Mouse (Mus musculus) limb, embryonic 15.5 days (tissue): ENCODE measurements at regions not wholly inside any gene's neighbourhood (a gene's known extent, or its start where the extent isn't known, plus 50 kb on each side); places are given as distances from the start of the nearest gene placed in this dataset.
A peak's percentile ranks its signal among the peaks of the same experiment; 100 is the strongest.

Experiments used
- ATAC-seq: fragments of 200-750 bp; cut with Nextera tagmentation; 2 replicates; pipeline ENCODE4 v1.8.0; 2017; ENCODE audit warnings: low read depth, moderate TSS enrichment; ENCODE audit not compliant: insufficient number of reproducible peaks, low FRiP score, low TSS enrichment
- H3K27ac ChIP-seq: fragments of 300-500 bp; sonication (generic); 2 replicates; pipeline ENCODE4 v1.5.1; 2015; ENCODE audit warnings: moderate library complexity, mild to moderate bottlenecking, inconsistent platforms
- H3K27me3 ChIP-seq: fragments of 300-500 bp; sonication (generic); 2 replicates; pipeline ENCODE4 v1.6.1; 2015; ENCODE audit warnings: inconsistent platforms
- H3K36me3 ChIP-seq: fragments of 300-500 bp; sonication (generic); 2 replicates; pipeline ENCODE4 v1.6.1; 2015; ENCODE audit warnings: inconsistent platforms
- H3K4me1 ChIP-seq: fragments of 300-500 bp; sonication (generic); 2 replicates; pipeline ENCODE4 v1.6.1; 2015; ENCODE audit warnings: inconsistent platforms
- H3K4me2 ChIP-seq: fragments of 300-500 bp; sonication (generic); 2 replicates; pipeline ENCODE4 v1.6.1; 2015; ENCODE audit warnings: mild to moderate bottlenecking, inconsistent platforms
- H3K4me3 ChIP-seq: fragments of 300-500 bp; sonication (generic); 2 replicates; pipeline ENCODE4 v1.5.1; 2015; ENCODE audit warnings: mild to moderate bottlenecking, inconsistent platforms
- H3K9ac ChIP-seq: fragments of 300-500 bp; sonication (generic); 2 replicates; pipeline ENCODE4 v1.6.1; 2015; ENCODE audit warnings: inconsistent platforms
- H3K9me3 ChIP-seq: fragments of 300-500 bp; sonication (generic); 2 replicates; pipeline ENCODE4 v1.6.1; 2016; ENCODE audit warnings: inconsistent platforms
- WGBS: fragments of 180-500 bp; shearing (Covaris S2); methylation state at CpG from one replicate; pipeline ENCODE4 v1.1.7; 2015; 5-methylcytosine and 5-hydroxymethylcytosine counted together

DNA sequence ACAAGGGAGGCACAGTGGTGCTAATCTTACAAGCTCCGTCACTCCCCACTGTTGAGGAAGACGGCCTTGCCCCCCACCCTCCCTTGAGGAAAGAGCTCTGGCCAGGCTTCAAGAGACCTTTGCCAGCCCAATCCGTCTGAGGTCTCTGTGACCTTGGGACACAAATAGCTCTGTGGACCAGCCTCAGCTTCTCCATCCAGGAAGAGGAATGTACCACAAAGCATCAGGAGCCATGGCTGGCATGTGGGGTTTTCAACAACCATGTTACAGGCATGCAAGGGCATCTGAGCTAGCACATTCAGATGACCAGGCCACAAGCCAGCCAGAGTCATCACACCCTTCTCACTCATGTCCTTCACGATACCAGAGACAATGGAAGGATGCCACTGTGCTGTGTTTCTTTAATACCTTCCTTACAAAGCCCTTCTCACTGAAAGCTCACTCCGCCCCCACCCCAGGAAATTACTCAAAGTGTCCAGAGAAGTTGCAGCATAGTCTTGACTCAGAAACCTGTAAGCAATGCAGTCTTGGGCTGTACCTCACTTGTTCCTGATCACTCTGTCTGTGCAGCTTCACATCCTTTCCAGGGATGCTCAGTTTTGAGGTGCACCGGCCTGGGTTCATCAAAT, 148.8 kb upstream of the Rreb1 start:
- H3K4me1 ChIP-seq: peaks cover 19% of the 10 kb centered on the region; the same call in 1 of the 2 replicates
- H3K9ac ChIP-seq: no peak overlapping the region
- 60% methylated on average over 6 of the region's 6 CpGs for WGBS
- H3K4me3 ChIP-seq: no peak overlapping the region
- no peak for ATAC-seq
- no peaks in the 10 kb centered on the region for H3K36me3 ChIP-seq
- no peaks in the 10 kb centered on the region for H3K9me3 ChIP-seq
- H3K27me3 ChIP-seq: no peaks in the 10 kb centered on the region
- H3K4me2 ChIP-seq: no peak overlapping the region
- H3K27ac ChIP-seq: peak overlapping the region; percentile 40; the same call in 1 of the 2 replicates

GRCm38 (mm10) chr13:37632835-37633440, 145.3 kb upstream of the Rreb1 start:
- Histone ChIP-seq H3K9ac (no peak overlapping the region), H3K27ac (no peak overlapping the region), H3K4me1 (peaks cover 18% of the 10 kb centered on the region; the same call in 1 of the 2 replicates), H3K9me3 (no peaks in the 10 kb centered on the region), H3K4me2 (no peak overlapping the region), H3K27me3 (no peaks in the 10 kb centered on the region), H3K36me3 (no peaks in the 10 kb centered on the region), H3K4me3 (no peak overlapping the region)
- WGBS: 86% methylated on average over 5 of the region's 5 CpGs
- ATAC-seq: no peak

DNA sequence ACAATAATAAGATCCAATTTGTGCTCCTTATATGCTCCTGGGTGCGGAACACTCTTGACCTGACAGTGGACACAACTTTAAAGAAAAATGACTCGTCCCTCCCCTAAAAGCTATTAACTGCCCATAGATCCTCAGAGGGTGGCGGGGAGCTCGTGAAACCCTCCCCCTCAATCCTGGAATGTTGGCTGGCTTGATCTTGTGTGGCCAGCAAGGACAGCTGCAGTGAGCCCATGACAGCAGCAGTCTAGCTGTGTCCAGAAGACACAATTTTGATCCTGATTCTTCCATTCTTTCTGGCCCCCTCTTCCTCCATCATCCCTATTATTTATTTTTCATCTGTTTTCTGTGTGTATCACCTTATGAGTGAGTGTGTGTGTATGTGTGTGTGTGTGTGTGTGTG, 141.8 kb upstream of the Rreb1 start:
- Histone ChIP-seq H3K36me3 (no peaks in the 10 kb centered on the region), H3K27ac (no peak overlapping the region), H3K27me3 (no peaks in the 10 kb centered on the region), H3K4me3 (no peak overlapping the region), H3K9me3 (no peaks in the 10 kb centered on the region), H3K4me2 (no peak overlapping the region), H3K9ac (no peak overlapping the region), H3K4me1 (no peaks in the 10 kb centered on the region)
- no peak for ATAC-seq
- 35% methylated on average over 4 of the region's 4 CpGs for WGBS

GRCm38 (mm10) chr13:37637151-37637550, 141.0 kb upstream of the Rreb1 start:
- no peak for ATAC-seq
- Histone ChIP-seq H3K4me3 (no peak overlapping the region), H3K9me3 (no peaks in the 10 kb centered on the region), H3K27me3 (no peaks in the 10 kb centered on the region), H3K27ac (no peak overlapping the region), H3K36me3 (no peaks in the 10 kb centered on the region), H3K9ac (no peak overlapping the region), H3K4me1 (no peaks in the 10 kb centered on the region), H3K4me2 (no peak overlapping the region)
- WGBS: 86% methylated on average over 10 of the region's 10 CpGs

DNA sequence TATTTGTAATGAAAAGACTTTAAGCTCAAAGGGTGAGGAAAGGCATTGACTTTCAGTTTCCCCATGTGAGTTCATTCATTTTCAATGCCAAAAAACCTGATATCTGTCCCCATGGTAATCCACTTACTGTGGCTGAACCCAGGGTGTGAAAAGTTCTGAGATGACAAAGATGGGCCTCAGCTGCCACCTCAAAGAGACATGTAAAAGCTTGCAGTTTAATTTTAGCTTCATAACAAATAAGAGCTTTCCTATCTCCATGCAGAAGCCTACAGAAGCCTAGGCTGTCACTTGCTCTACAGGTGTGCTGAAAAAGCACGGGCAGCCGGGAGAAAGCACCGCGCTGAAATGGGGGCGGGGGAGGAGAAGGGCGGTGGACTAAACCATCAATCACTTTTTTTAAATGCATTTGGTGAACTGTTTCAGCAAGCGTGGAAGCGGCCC, 140.1 kb upstream of the Rreb1 start:
- ATAC-seq: no peak
- no peak overlapping the region for H3K9ac ChIP-seq
- H3K27me3 ChIP-seq: no peaks in the 10 kb centered on the region
- no peak overlapping the region for H3K4me3 ChIP-seq
- no peak overlapping the region for H3K27ac ChIP-seq
- H3K4me2 ChIP-seq: no peak overlapping the region
- H3K4me1 ChIP-seq: 0 out of 2 replicates have a peak, but pooled peaks cover 2% of the 10 kb centered on the region
- no peaks in the 10 kb centered on the region for H3K9me3 ChIP-seq
- WGBS: 41% methylated on average over 8 of the region's 8 CpGs
- H3K36me3 ChIP-seq: no peaks in the 10 kb centered on the region

DNA sequence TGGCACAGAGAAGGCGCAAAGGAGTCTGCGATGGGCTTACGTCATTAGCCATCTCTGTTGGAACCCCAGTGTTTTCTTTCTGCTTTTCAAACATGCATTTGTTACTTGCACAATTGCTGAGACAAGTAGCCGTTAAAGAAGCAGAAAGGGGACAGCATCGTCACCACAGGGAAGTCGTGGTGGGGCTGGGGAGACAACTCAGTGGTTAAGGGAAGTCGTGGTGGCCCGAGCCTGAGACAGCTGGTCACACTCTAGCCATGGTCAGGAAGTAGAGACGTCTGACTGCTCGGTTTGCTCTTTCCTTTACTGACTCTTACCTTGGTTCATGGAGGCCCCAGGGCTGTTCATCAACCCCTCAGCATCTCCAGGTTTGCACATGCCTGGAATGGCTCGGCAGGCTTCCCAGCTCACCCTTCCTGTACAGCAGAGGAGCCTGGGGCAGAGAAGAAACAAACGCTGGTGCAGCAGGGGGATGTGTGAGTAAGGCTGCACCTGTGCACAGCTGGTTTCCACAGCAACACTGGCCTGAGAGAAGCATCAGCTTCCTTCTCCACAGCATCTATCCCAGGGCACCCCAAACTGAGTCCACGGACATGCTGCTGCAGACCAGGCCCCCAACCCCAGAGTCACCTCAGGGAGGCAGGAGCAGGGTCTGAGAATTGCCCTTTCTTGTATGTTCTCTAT, 135.6 kb upstream of the Rreb1 start:
- Histone ChIP-seq H3K36me3 (no peaks in the 10 kb centered on the region), H3K9ac (no peak overlapping the region), H3K4me2 (no peak overlapping the region), H3K4me1 (0 out of 2 replicates have a peak, but pooled peaks cover 2% of the 10 kb centered on the region), H3K9me3 (no peaks in the 10 kb centered on the region), H3K27ac (no peak overlapping the region), H3K4me3 (no peak overlapping the region), H3K27me3 (no peaks in the 10 kb centered on the region)
- no peak for ATAC-seq
- 53% methylated on average over 13 of the region's 13 CpGs for WGBS

GRCm38 (mm10) chr13:37644751-37645181, 133.4 kb upstream of the Rreb1 start:
- no peak overlapping the region for H3K27ac ChIP-seq
- no peak for ATAC-seq
- H3K4me2 ChIP-seq: no peak overlapping the region
- WGBS: 61% methylated on average over 8 of the region's 8 CpGs
- no peaks in the 10 kb centered on the region for H3K27me3 ChIP-seq
- H3K4me3 ChIP-seq: no peak overlapping the region
- no peak overlapping the region for H3K9ac ChIP-seq
- no peaks in the 10 kb centered on the region for H3K9me3 ChIP-seq
- no peaks in the 10 kb centered on the region for H3K36me3 ChIP-seq
- H3K4me1 ChIP-seq: 0 out of 2 replicates have a peak, but pooled peaks cover 2% of the 10 kb centered on the region

DNA sequence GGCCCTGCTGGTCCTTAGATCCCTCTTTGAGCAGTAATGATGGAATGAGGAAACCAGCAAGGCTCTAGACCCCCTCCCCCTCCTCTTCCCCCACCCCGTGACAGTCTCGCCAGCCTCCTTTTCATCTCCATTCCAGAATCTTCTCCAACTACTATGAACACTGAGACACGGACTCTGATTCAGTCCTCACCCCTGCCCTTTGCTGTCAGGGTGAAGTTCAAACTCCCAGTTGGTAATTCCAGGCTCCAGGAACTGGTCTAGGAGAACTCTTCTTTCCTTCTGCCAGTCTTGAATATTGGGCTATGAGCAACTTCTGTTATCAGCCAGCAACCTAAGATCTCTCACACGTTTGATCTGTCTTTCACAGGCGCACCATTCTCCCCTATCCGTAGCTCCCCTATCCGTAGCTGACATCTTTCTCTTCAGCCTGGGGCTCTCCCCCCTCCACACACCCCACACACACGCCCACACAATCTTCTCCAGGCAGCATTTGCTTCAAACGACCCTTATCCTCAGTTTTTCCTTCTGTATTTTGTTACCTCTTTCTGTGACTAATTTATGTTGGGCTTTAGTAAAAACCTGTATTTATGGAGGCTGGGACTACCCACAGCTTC, 128.6 kb upstream of the Rreb1 start:
- Histone ChIP-seq H3K9ac (no peak overlapping the region), H3K9me3 (no peaks in the 10 kb centered on the region), H3K27me3 (no peaks in the 10 kb centered on the region), H3K4me3 (no peak overlapping the region), H3K27ac (no peak overlapping the region), H3K36me3 (no peaks in the 10 kb centered on the region), H3K4me2 (no peak overlapping the region), H3K4me1 (peaks cover 5% of the 10 kb centered on the region; the same call in 1 of the 2 replicates)
- WGBS: 46% methylated on average over 9 of the region's 9 CpGs
- ATAC-seq: no peak

- H3K36me3 ChIP-seq: no peaks in the 10 kb centered on the region
- no peak overlapping the region for H3K4me2 ChIP-seq
- no peak overlapping the region for H3K9ac ChIP-seq
- no peak overlapping the region for H3K4me3 ChIP-seq
- H3K27ac ChIP-seq: no peak overlapping the region
- no peaks in the 10 kb centered on the region for H3K27me3 ChIP-seq
- no peak for ATAC-seq
- WGBS: 53% methylated on average over 10 of the region's 10 CpGs
- H3K9me3 ChIP-seq: no peaks in the 10 kb centered on the region
- peaks cover 5% of the 10 kb centered on the region; the same call in 1 of the 2 replicates for H3K4me1 ChIP-seq
These were observed 126.8 kb upstream of the Rreb1 start for GRCm38 (mm10) chr13:37651221-37651946.

DNA sequence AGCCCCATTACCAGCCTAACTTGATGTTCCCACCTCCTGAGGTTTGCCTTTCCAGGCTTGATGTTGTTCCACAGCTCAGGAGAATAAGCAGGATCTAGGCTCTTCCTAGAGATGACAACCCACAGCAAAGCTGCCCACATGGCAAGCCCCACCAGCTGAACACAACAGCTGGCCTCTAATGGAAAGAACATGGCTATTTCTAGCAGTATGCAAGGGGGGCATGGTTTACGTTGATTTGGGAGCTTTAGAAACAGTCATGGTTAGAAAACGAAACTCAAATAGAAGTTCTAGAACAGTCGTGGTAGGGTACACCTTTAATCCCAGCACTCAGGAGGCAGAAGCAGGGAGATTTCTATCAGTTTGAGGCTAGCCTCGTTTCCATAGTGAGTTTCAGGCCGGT, 123.5 kb upstream of the Rreb1 start:
- Histone ChIP-seq H3K27me3 (no peaks in the 10 kb centered on the region), H3K9me3 (no peaks in the 10 kb centered on the region), H3K4me1 (peaks cover 9% of the 10 kb centered on the region; the same call in 1 of the 2 replicates), H3K36me3 (no peaks in the 10 kb centered on the region), H3K4me3 (no peak overlapping the region), H3K4me2 (no peak overlapping the region), H3K9ac (no peak overlapping the region), H3K27ac (no peak overlapping the region)
- no peak for ATAC-seq
- 71% methylated on average over 5 of the region's 5 CpGs for WGBS

- Histone ChIP-seq H3K4me1 (0 out of 2 replicates have a peak, but pooled peaks cover 5% of the 10 kb centered on the region), H3K9me3 (no peaks in the 10 kb centered on the region), H3K27ac (0 out of 2 replicates have a peak overlapping the region, but pooled peaks have one; percentile 22), H3K4me3 (no peak overlapping the region), H3K27me3 (no peaks in the 10 kb centered on the region), H3K4me2 (no peak overlapping the region), H3K36me3 (no peaks in the 10 kb centered on the region), H3K9ac (no peak overlapping the region)
- ATAC-seq: no peak
- WGBS: 54% methylated on average over 16 of the region's 16 CpGs
These were observed 121.0 kb upstream of the Rreb1 start for GRCm38 (mm10) chr13:37657248-37657647.
